Mouse (Mus musculus): Measurements from ENCODE around the gene Unc93a2.
"Not testable (repeated sequence)": the region's sequence is repeated elsewhere in the genome, so short reads cannot be mapped to it uniquely, and the experiment has no call there.

DNA sequence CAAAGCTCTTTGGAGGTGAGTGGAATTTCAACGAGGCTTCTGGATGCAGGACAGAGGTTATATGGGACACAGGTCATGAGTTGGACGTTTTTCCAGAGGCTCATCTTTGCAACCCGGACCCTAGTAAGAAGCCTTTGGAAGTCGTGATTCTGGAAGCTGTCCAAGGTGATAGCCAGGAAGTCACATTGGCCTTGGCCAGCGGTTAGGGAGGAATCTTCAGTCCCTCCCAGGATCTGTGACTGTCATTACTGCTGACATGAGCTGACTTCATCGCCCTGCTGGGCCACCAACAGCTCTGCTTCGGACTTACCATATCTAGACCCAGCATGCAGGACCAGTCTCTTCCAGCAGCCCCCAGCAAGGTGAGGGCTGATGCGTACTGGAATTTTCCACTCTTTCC lies 28.1 kb upstream of the Unc93a2 start:
- not testable (repeated sequence) for TF ChIP-seq CTCF (conservative IDR thresholded peaks at IDR 0.05; ENCODE audit: low read length); POU5F1 (IDR thresholded peaks at IDR 0.05; ENCODE audit: borderline replicate concordance, low read length)
